ENCODE assay signal across 8 mouse cellular contexts in the genomic region with DNA sequence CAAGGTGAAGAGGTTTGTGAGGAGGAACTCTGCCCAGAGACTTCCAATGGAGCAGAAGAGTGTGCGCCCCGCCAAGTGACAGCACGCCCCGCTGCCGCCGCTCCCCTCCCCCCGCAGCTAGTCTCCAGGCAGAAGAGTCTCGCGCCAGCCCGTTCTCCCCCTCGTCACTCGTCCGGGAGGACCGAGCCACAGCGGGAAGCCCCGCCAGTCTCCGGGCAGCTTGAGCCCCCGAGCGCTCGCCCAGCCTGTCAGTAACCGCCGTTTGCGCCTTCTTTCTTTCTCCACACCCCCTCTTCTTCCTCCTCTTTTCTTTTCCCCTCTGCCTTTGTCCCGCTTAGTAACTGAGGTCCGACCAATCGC. TPM values are rescaled to one million over a fixed set of nuclear protein-coding genes. Genes with fewer than 3 reads are reported as not detected.
DNase-seq lines count a peak whose midpoint lies in the region; ATAC-seq and TF ChIP-seq lines count a peak whose summit lies in the region.

No protein-coding gene starts in this region.

- peak; percentile 70; the same call in 1 of the 2 replicates for ATAC-seq in kidney, embryonic 16.5 days (ENCODE audit: low FRiP score, low TSS enrichment)
- ATAC-seq in hindbrain, embryonic 11.5 days (ENCODE audit: low FRiP score) = no peak
- peak; percentile 75 for ATAC-seq in megakaryocyte-erythroid progenitor cell, adult 5-6 weeks (replicated peaks; ENCODE audit: low FRiP score, low TSS enrichment, poor library complexity, severe bottlenecking)

- H3K9ac ChIP-seq in kidney, embryonic 16.5 days (replicated peaks; ENCODE audit: low read length) = peak overlapping the region; percentile 88
- peak overlapping the region; percentile 89 for H3K9ac ChIP-seq in hindbrain, embryonic 11.5 days (ENCODE audit: low read depth, low read length)

- WGBS in kidney, embryonic 16.5 days = under 1% methylated on average over 26 of the region's 26 CpGs
- WGBS in hindbrain, embryonic 11.5 days = 1% methylated on average over 16 of the region's 26 CpGs

- peaks cover 10% of the 10 kb centered on the region; the same call in 1 of the 2 replicates for H3K4me1 ChIP-seq in kidney, embryonic 16.5 days (ENCODE audit: insufficient read depth, low read length)
- no peaks in the 10 kb centered on the region; the same call in 1 of the 2 replicates for H3K4me1 ChIP-seq in hindbrain, embryonic 11.5 days (replicated peaks; ENCODE audit: control insufficient read depth, insufficient read depth, low read length)

- H3K4me2 ChIP-seq in kidney, embryonic 16.5 days (replicated peaks; ENCODE audit: low read depth, low read length) = peak overlapping the region; percentile 78
- peak overlapping the region; percentile 64 for H3K4me2 ChIP-seq in hindbrain, embryonic 11.5 days (replicated peaks; ENCODE audit: low read depth, low read length)

- intact Hi-C loops in left cerebral cortex, postnatal 4 days (cut with DNase I) = no loop called here
- intact Hi-C loops in left cerebral cortex, postnatal 14 days (cut with DNase I) = loop anchor here (5.0 to 10.0 kb wide), 2 partner anchors 43 to 184 kb away; no protein-coding TSS in a partner anchor

- peak; percentile 80; the same call in 1 of the 2 replicates for TF ChIP-seq POLR2A in brain, embryonic 14.5 days (IDR thresholded peaks at IDR 0.05; ENCODE audit: borderline replicate concordance, extremely low read depth, insufficient read depth, insufficient read length, poor library complexity, severe bottlenecking)

- H3K9me3 ChIP-seq in kidney, embryonic 16.5 days (ENCODE audit: low read length) = no peaks in the 10 kb centered on the region
- H3K9me3 ChIP-seq in hindbrain, embryonic 11.5 days (ENCODE audit: control insufficient read depth, low read length) = no peaks in the 10 kb centered on the region

- peak overlapping the region; percentile 87 for H3K4me3 ChIP-seq in kidney, embryonic 16.5 days (ENCODE audit: low read length)
- peak overlapping the region; percentile 82 for H3K4me3 ChIP-seq in hindbrain, embryonic 11.5 days (ENCODE audit: low read depth, low read length)

- H3K36me3 ChIP-seq in kidney, embryonic 16.5 days (ENCODE audit: insufficient read depth, low read length) = no peaks in the 10 kb centered on the region
- H3K36me3 ChIP-seq in hindbrain, embryonic 11.5 days (ENCODE audit: control insufficient read depth, insufficient read depth, low read length) = no peaks in the 10 kb centered on the region

- TF ChIP-seq CTCF in brain, embryonic 14.5 days (IDR thresholded peaks at IDR 0.05; ENCODE audit: borderline replicate concordance, extremely low read depth, insufficient read depth, insufficient read length) = no peak

- no peaks in the 10 kb centered on the region for H3K27me3 ChIP-seq in kidney, embryonic 16.5 days (ENCODE audit: insufficient read depth, low read length)
- no peaks in the 10 kb centered on the region for H3K27me3 ChIP-seq in hindbrain, embryonic 11.5 days (ENCODE audit: control insufficient read depth, insufficient read depth, low read length)

- peak overlapping the region; percentile 99 for H3K27ac ChIP-seq in kidney, embryonic 16.5 days (ENCODE audit: low read length)
- H3K27ac ChIP-seq in hindbrain, embryonic 11.5 days (ENCODE audit: low read depth, low read length) = peak overlapping the region; percentile 100

- DNase-seq in kidney, postnatal 14 days = no peak
- no peak for DNase-seq in brain, embryonic 14.5 days (ENCODE audit: low read depth)
- no peak for DNase-seq in hindbrain, embryonic 11.5 days (ENCODE audit: low spot score)
- no peak for DNase-seq in frontal cortex, postnatal 36 days (ENCODE audit: low spot score in 2 of 2)
- no peak for DNase-seq in left cerebral cortex, postnatal 4 days
- no peak for DNase-seq in left cerebral cortex, postnatal 14 days (ENCODE audit: low spot score in 2 of 2)

RNA-seq across cellular contexts. Expression of a gene that starts 0.7 kb away (rescaled TPM):
- polyA plus RNA-seq in kidney, embryonic 16.5 days (2015; fragmentation: Nextera tagmentation; extraction: Ambion mirVana) = 21.9 and 22.2 TPM in 2 replicates
- polyA plus RNA-seq in brain, embryonic 14.5 days (2012; rRNA removed) = 117 and 122 TPM in 2 replicates
- polyA plus RNA-seq in hindbrain, embryonic 11.5 days (2014; fragmentation: Nextera tagmentation; extraction: Ambion mirVana) = 75.9 and 103 TPM in 2 replicates
- 0.20 and 0.52 TPM in 2 replicates for total RNA-seq in megakaryocyte-erythroid progenitor cell, adult 5-6 weeks (2014; fragmentation: Nextera tagmentation)
- total RNA-seq in megakaryocyte-erythroid progenitor cell, adult 5-6 weeks (2017) = 1.9 and 3.4 TPM in 2 replicates
- total RNA-seq in left cerebral cortex, postnatal 4 days (2021) = 10 to 100 TPM; 32.2 to 32.4 TPM
- 10 to 100 TPM; 39.6 to 46.0 TPM for total RNA-seq in left cerebral cortex, postnatal 14 days (2021)

RNA-seq across cellular contexts. Expression of a gene that starts 47.6 kb away (rescaled TPM):
- not detected in 2 replicates for polyA plus RNA-seq in kidney, embryonic 16.5 days (2015; fragmentation: Nextera tagmentation; extraction: Ambion mirVana)
- polyA plus RNA-seq in brain, embryonic 14.5 days (2012; rRNA removed) = not detected in 2 replicates
- not detected in 2 replicates for polyA plus RNA-seq in hindbrain, embryonic 11.5 days (2014; fragmentation: Nextera tagmentation; extraction: Ambion mirVana)
- total RNA-seq in megakaryocyte-erythroid progenitor cell, adult 5-6 weeks (2014; fragmentation: Nextera tagmentation) = not detected in 2 replicates
- not detected in 2 replicates for total RNA-seq in megakaryocyte-erythroid progenitor cell, adult 5-6 weeks (2017)
- total RNA-seq in left cerebral cortex, postnatal 4 days (2021) = 1 to 10 TPM; 1.9 to 3.1 TPM
- 1 to 10 TPM in 1 of 2 experiments, not detected in 1; 2.0 TPM for total RNA-seq in left cerebral cortex, postnatal 14 days (2021)

RNA-seq across cellular contexts. Expression of a gene that starts 47.6 kb away (rescaled TPM):
- not detected in 2 replicates for polyA plus RNA-seq in kidney, embryonic 16.5 days (2015; fragmentation: Nextera tagmentation; extraction: Ambion mirVana)
- not detected in 2 replicates for polyA plus RNA-seq in brain, embryonic 14.5 days (2012; rRNA removed)
- not detected in 2 replicates for polyA plus RNA-seq in hindbrain, embryonic 11.5 days (2014; fragmentation: Nextera tagmentation; extraction: Ambion mirVana)
- not detected in 2 replicates for total RNA-seq in megakaryocyte-erythroid progenitor cell, adult 5-6 weeks (2014; fragmentation: Nextera tagmentation)
- total RNA-seq in megakaryocyte-erythroid progenitor cell, adult 5-6 weeks (2017) = not detected in 2 replicates
- not detected for total RNA-seq in left cerebral cortex, postnatal 4 days (2021)
- not detected for total RNA-seq in left cerebral cortex, postnatal 14 days (2021)

RNA-seq across cellular contexts. Expression of a gene that starts 53.4 kb away (rescaled TPM):
- 2.8 and 4.8 TPM in 2 replicates for polyA plus RNA-seq in kidney, embryonic 16.5 days (2015; fragmentation: Nextera tagmentation; extraction: Ambion mirVana)
- polyA plus RNA-seq in brain, embryonic 14.5 days (2012; rRNA removed) = 0.07 TPM in 1 of 2 replicates, not detected in the other
- 0.17 TPM in 1 of 2 replicates, not detected in the other for polyA plus RNA-seq in hindbrain, embryonic 11.5 days (2014; fragmentation: Nextera tagmentation; extraction: Ambion mirVana)
- not detected in 2 replicates for total RNA-seq in megakaryocyte-erythroid progenitor cell, adult 5-6 weeks (2014; fragmentation: Nextera tagmentation)
- not detected in 2 replicates for total RNA-seq in megakaryocyte-erythroid progenitor cell, adult 5-6 weeks (2017)
- not detected for total RNA-seq in left cerebral cortex, postnatal 4 days (2021)
- total RNA-seq in left cerebral cortex, postnatal 14 days (2021) = under 1 TPM in 1 of 2 experiments, not detected in 1; 0.47 TPM

Comparison
In these comparisons a context has a peak if more than half of its experiments do, and no peak if none do; other contexts are left out.
1. RNA of a gene that starts 0.7 kb away (total RNA-seq): 39.6 to 46.0 TPM in left cerebral cortex, postnatal 14 days and 32.2 to 32.4 TPM in left cerebral cortex, postnatal 4 days; 0.20 to 3.4 TPM in megakaryocyte-erythroid progenitor cell, adult 5-6 weeks; every median in the first group is over 4 times any median in the second.